Mouse (Mus musculus) large intestine, adult 2 months (tissue): Measurements from ENCODE around the gene Kcnj14. TPM values are rescaled to one million over a fixed set of nuclear protein-coding genes. Genes with fewer than 3 reads are reported as not detected.

Experiments
- DNase-seq: peaks from one replicate; pipeline ENCODE4 v3.0.0-alpha.2; 2012; ENCODE audit warnings: low read depth, low spot score
- WGBS: fragments of 180-500 bp; shearing (Covaris S2); methylation state at CpG from one replicate; pipeline ENCODE4 v1.1.7; 2018; 5-methylcytosine and 5-hydroxymethylcytosine counted together
- polyA plus RNA-seq: library from polyadenylated mRNA; depleted of rRNA; stranded (reverse); fragments of >200 nt; gene quantifications from 2 replicates; pipeline ENCODE4 v1.2.3, GENCODE M21; 2012

The Kcnj14 gene
- polyA plus RNA-seq, 1 experiment: 0.33 TPM

- WGBS: 25% methylated on average over 7 of the region's 7 CpGs
- DNase-seq: no peak
These were observed 24.6 kb downstream of the Kcnj14 start for GRCm38 (mm10) chr7:45800001-45800400.

- DNase-seq: no peak
These were observed 25.7 kb downstream of the Kcnj14 start for GRCm38 (mm10) chr7:45798931-45799330.

GRCm38 (mm10) chr7:45798511-45798836 is 26.1 kb downstream of the Kcnj14 start:
- no peak for DNase-seq
- WGBS: 3% methylated on average over 19 of the region's 19 CpGs

More at GRCm38 (mm10) chr7:45798931-45799330, 25.7 kb downstream of the Kcnj14 start:
- 34% methylated on average over 7 of the region's 7 CpGs for WGBS

GRCm38 (mm10) chr7:45797661-45798510 is 26.7 kb downstream of the Kcnj14 start:
- WGBS: 4% methylated on average over 59 of the region's 60 CpGs
- DNase-seq: no peak

- DNase-seq: no peak
- 65% methylated on average over 6 of the region's 6 CpGs for WGBS
These were observed 27.6 kb downstream of the Kcnj14 start for GRCm38 (mm10) chr7:45796950-45797349.

DNA sequence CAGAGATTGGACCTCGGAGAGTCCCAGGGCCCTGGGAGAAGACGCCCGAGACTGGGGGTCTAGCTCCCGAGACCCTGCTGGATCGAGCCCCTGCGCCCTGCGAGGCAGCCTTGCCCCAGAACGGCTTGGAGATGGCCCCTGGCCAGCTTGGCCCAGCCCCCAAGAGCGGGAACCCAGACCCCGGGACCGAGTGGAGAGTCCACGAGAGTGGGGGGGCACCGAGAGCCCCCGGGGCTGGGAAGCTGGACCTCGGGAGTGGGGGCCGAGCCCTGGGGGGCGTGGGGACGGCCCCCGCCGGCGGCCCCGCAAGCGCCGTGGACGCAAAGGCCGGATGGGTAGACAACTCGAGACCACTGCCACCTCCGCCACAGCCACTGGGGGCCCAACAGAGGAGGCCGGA is 29.6 kb downstream of the Kcnj14 start:
- DNase-seq: no peak
- 91% methylated on average over 29 of the region's 29 CpGs for WGBS

DNA sequence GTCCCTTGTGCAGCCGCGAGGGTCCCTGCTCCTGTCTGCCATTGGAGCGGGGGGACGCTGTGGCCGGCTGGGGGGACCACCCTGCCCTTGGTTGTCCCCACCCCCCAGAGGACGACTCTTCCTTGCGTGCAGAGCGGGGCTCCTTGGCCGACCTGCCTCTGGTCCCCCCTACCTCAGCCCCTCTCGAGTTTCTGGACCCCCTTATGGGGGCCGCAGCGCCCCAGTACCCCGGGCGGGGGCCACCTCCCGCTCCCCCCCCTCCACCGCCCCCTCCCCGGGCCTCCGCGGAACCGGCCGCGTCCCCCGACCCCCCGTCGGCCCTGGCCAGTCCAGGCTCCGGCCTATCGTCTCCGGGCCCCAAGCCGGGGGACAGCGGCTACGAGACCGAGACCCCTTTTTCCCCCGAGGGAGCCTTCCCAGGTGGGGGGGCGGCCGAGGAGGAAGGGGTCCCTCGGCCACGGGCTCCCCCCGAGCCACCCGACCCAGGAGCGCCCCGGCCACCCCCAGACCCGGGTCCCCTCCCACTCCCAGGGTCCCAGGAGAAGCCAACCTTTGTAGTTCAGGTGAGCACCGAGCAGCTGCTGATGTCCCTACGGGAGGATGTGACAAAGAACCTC is 30.5 kb downstream of the Kcnj14 start:
- DNase-seq: no peak
- 88% methylated on average over 44 of the region's 44 CpGs for WGBS

DNA sequence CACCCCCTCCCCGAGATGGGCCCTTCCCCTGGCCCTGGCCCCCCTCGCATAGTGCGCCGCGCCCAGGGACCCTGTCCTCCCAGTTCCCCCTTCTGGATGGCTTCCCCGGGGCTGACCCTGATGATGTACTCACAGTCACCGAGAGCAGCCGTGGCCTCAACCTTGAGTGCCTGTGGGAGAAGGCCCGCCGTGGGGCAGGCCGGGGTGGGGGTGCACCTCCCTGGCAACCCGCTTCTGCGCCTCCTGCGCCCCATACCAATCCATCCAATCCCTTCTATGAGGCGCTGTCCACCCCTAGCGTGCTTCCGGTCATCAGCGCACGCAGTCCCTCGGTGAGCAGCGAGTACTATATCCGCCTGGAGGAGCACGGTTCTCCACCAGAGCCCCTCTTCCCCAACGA is 31.3 kb downstream of the Kcnj14 start:
- WGBS: 88% methylated on average over 24 of the region's 24 CpGs
- DNase-seq: no peak

- WGBS: 77% methylated on average over 17 of the region's 17 CpGs
- no peak for DNase-seq
These were observed 32.7 kb downstream of the Kcnj14 start for GRCm38 (mm10) chr7:45791756-45792490.

DNA sequence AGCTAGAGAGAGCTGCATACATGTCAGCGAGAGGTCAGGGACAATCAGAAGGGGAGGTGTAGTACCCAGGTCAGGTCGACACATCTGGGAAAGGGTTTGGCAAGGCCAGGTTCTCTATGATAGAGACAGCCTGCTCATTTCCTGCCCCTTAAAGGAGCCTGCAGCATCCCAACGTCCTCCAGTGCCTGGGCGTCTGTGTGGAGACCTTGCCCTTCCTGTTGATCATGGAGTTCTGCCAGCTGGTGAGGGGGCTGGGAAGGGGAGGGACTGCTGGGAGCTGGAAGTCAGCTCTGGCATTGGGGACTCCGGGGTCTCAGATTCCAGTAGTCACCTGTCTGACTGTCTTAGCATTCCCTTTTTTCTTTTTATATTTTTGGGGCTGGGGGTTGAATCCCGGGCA is 33.9 kb downstream of the Kcnj14 start:
- no peak for DNase-seq
- WGBS: 43% methylated on average over 6 of the region's 6 CpGs

DNA sequence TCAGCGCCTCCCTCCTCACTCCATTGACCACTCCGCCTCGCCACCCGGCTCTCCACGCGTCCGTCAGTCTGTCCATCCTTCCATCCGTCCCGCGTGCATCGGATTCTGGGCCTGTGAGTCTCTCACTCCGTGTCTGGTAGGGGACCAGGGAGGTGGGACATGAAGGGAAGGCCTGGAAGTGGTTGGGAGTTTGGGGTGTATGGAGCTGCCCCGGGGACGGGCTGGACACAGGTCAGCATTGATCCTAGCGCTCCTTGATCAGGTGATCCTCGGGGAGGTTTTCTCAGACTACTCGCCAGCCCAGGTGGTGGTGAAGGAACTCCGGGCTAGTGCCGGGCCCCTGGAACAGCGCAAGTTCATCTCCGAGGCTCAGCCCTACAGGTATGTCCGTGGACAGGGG is 36.9 kb downstream of the Kcnj14 start:
- DNase-seq: no peak
- WGBS: 76% methylated on average over 22 of the region's 22 CpGs

DNA sequence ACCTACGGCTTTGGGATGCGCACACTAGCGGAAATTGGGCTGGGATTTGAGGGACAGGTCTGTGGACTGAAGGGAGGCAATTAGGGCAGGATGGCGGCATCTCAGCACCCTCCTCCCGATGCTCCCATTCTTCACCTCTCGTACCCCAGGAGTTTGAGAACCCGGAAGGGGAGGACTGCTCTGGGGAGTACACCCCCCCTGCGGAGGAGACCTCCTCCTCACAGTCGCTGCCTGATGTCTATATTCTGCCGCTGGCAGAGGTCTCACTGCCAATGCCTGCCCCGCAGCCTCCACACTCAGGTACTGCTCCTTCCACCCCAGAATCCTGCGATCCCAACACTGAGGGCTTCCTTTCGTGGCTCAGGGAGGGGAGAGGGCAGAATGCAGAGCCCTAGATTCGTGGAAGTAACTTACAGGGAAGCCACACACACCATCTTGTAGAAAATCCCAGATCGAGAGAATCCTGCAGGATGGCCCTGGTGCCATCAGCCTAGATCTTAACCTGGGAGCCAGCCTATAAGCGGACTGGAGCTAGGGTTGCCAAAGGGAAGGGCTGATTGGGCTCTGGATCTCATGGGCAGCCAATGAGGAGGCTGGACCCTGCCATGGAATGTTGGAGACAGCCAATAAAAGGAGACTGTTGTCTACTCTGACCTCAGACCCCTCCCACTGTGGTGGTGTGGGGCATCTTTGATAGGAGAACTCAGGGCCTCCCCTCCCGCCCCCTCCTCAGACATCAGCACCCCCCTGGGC is 37.7 kb downstream of the Kcnj14 start:
- WGBS: 21% methylated on average over 17 of the region's 17 CpGs
- no peak for DNase-seq

GRCm38 (mm10) chr7:45786136-45786578 is 38.4 kb downstream of the Kcnj14 start:
- DNase-seq: no peak
- 6% methylated on average over 14 of the region's 14 CpGs for WGBS

GRCm38 (mm10) chr7:45785388-45786135 is 39.0 kb downstream of the Kcnj14 start:
- 3% methylated on average over 40 of the region's 42 CpGs for WGBS
- DNase-seq: no peak

GRCm38 (mm10) chr7:45784524-45785372 is 39.8 kb downstream of the Kcnj14 start, which contains the start of gene Sult2b1:
Gene Sult2b1 (minus strand): TSS chr7:45784669.
- DNase-seq: no peak
- 25% methylated on average over 20 of the region's 20 CpGs for WGBS

- WGBS: 1% methylated on average over 38 of the region's 38 CpGs
- no peak for DNase-seq
These were observed 41.0 kb downstream of the Kcnj14 start, which contains the start of gene Lmtk3 for GRCm38 (mm10) chr7:45783511-45784091. Gene Lmtk3 (plus strand): TSS chr7:45783738.

DNA sequence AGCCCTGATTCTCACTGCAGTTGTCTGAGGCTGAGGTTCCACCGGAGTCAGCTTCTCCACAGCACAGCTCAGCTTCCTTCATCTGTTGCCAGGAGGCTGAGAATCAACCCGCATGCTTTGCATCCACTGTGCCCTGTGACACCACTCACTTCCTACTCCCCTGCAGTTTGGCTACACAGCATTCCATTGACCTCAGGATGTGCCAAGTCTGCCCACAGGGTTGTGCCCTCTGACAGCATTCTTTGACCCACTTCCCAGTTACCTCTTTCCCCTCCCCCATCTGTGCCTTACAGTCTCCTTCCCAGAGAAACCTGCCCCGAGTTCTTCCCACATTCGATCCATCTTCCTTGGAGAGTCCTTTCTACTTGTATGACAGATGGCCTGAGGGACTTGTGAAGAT is 42.3 kb downstream of the Kcnj14 start:
- 54% methylated on average over 4 of the region's 4 CpGs for WGBS

More for the DNA sequence above, 42.3 kb downstream of the Kcnj14 start:
- no peak for DNase-seq
